Comparison of ENCODE assay signal across 33 mouse cellular contexts in genomic region chr15:100387544-100388223, GRCm38 (mm10). TPM values are rescaled to one million over a fixed set of nuclear protein-coding genes. Genes with fewer than 3 reads are reported as not detected.
DNase-seq lines count a peak whose midpoint lies in the region; ATAC-seq and TF ChIP-seq lines count a peak whose summit lies in the region.
"Had no signal": no experiment of that assay in that cellular context is flagged by ENCODE, and none has a peak within 500 bp of the region (broad histone marks: within the 10 kb centered on the region; RNA-seq: fewer than 3 reads in every experiment).

No protein-coding gene starts in this region.

- H3K36me3 ChIP-seq in kidney, adult 2 months (ENCODE audit: control insufficient read depth, insufficient read depth, low read length) = no peaks in the 10 kb centered on the region
- no peaks in the 10 kb centered on the region for H3K36me3 ChIP-seq in lung, postnatal 0 days (ENCODE audit: insufficient read depth, low read length)
- H3K36me3 ChIP-seq in stomach, postnatal 0 days (ENCODE audit: control insufficient read depth, insufficient read depth, low read length) = no peaks in the 10 kb centered on the region
- H3K36me3 ChIP-seq: hindbrain, embryonic 15.5 days; limb, embryonic 13.5 days; midbrain, embryonic 15.5 days; neural tube, embryonic 12.5 days had no signal

- no peak for TF ChIP-seq EP300 in lung, postnatal 0 days (IDR thresholded peaks at IDR 0.05)
- no peak for TF ChIP-seq EP300 in stomach, postnatal 0 days (optimal IDR thresholded peaks at IDR 0.05)

- no peak for TF ChIP-seq CTCF in kidney, adult 2 months (conservative IDR thresholded peaks at IDR 0.05; ENCODE audit: insufficient read depth, insufficient read length, low read depth, low read length)
- no peak for TF ChIP-seq CTCF in lung, adult 2 months (IDR thresholded peaks at IDR 0.05; ENCODE audit: insufficient read depth, low read length)
- no peak for TF ChIP-seq CTCF in lung, postnatal 0 days (IDR thresholded peaks at IDR 0.05)
- no peak for TF ChIP-seq CTCF in stomach, postnatal 0 days (IDR thresholded peaks at IDR 0.05; ENCODE audit: low read depth)

- H3K9ac ChIP-seq in lung, postnatal 0 days (replicated peaks; ENCODE audit: low read depth) = no peak overlapping the region
- H3K9ac ChIP-seq in stomach, postnatal 0 days (ENCODE audit: low read length) = no peak overlapping the region
- H3K9ac ChIP-seq: forebrain, postnatal 0 days; hindbrain, embryonic 15.5 days; limb, embryonic 13.5 days; midbrain, embryonic 15.5 days; neural tube, embryonic 12.5 days had no signal

- no peak overlapping the region for H3K4me3 ChIP-seq in kidney, adult 2 months (ENCODE audit: insufficient read depth, low read depth, low read length)
- no peak overlapping the region for H3K4me3 ChIP-seq in lung, adult 2 months (replicated peaks; ENCODE audit: extremely low read depth, low read depth, low read length)
- H3K4me3 ChIP-seq in lung, postnatal 0 days (ENCODE audit: low read depth, low read length) = no peak overlapping the region
- no peak overlapping the region for H3K4me3 ChIP-seq in stomach, postnatal 0 days (ENCODE audit: low read depth, low read length)
- H3K4me3 ChIP-seq: erythroblast, embryonic 14.5 days; hindbrain, embryonic 10.5 days; hindbrain, embryonic 15.5 days; left cerebral cortex, adult 2 months; limb, embryonic 13.5 days; midbrain, embryonic 10.5 days; midbrain, embryonic 15.5 days; neural tube, embryonic 12.5 days had no signal

- TF ChIP-seq POLR2A in kidney, adult 2 months (IDR thresholded peaks at IDR 0.05; ENCODE audit: low read depth, low read length) = no peak
- TF ChIP-seq POLR2A in lung, adult 2 months (IDR thresholded peaks at IDR 0.05; ENCODE audit: borderline replicate concordance, extremely low read depth, low read depth, low read length) = no peak

- peak overlapping the region; percentile 28 for H3K4me2 ChIP-seq in lung, postnatal 0 days (replicated peaks; ENCODE audit: low read depth, low read length)
- no peak overlapping the region for H3K4me2 ChIP-seq in stomach, postnatal 0 days (replicated peaks; ENCODE audit: low read depth)
- H3K4me2 ChIP-seq: hindbrain, embryonic 15.5 days; limb, embryonic 13.5 days; midbrain, embryonic 15.5 days; neural tube, embryonic 12.5 days had no signal

- peaks cover 16% of the 10 kb centered on the region for H3K4me1 ChIP-seq in kidney, adult 2 months (ENCODE audit: control insufficient read depth, insufficient read depth, low read length)
- H3K4me1 ChIP-seq in lung, adult 2 months (ENCODE audit: control insufficient read depth, insufficient read depth, low read length) = peaks cover 3% of the 10 kb centered on the region; the same call in 1 of the 2 replicates
- no peaks in the 10 kb centered on the region for H3K4me1 ChIP-seq in lung, postnatal 0 days (ENCODE audit: insufficient read depth, low read depth, low read length)
- no peaks in the 10 kb centered on the region for H3K4me1 ChIP-seq in stomach, postnatal 0 days (replicated peaks; ENCODE audit: control insufficient read depth, insufficient read depth)
- H3K4me1 ChIP-seq: hindbrain, embryonic 15.5 days; midbrain, embryonic 15.5 days had no signal

- H3K27ac ChIP-seq in kidney, adult 2 months (ENCODE audit: insufficient read depth, low read depth, low read length) = no peak overlapping the region
- peak overlapping the region; percentile 81 for H3K27ac ChIP-seq in lung, postnatal 0 days (ENCODE audit: low read length)
- no peak overlapping the region for H3K27ac ChIP-seq in stomach, postnatal 0 days (replicated peaks)
- H3K27ac ChIP-seq: hindbrain, embryonic 10.5 days; hindbrain, embryonic 15.5 days; left cerebral cortex, adult 2 months; limb, embryonic 13.5 days; midbrain, embryonic 10.5 days; midbrain, embryonic 15.5 days; neural tube, embryonic 12.5 days had no signal

- ATAC-seq in lung, postnatal 0 days = peak; percentile 93
- peak; percentile 38; the same call in 1 of the 2 replicates for ATAC-seq in stomach, postnatal 0 days (ENCODE audit: low FRiP score, low TSS enrichment)
- ATAC-seq: forebrain, postnatal 0 days; inflammation-experienced regulatory T-cells, adult 6 months; midbrain, embryonic 15.5 days had no signal

- 62% methylated on average over 17 of the region's 17 CpGs for WGBS in kidney, adult 2 months
- 72% methylated on average over 17 of the region's 17 CpGs for WGBS in lung, adult 2 months
- WGBS in lung, postnatal 0 days = 57% methylated on average over 17 of the region's 17 CpGs
- 77% methylated on average over 17 of the region's 17 CpGs for WGBS in stomach, postnatal 0 days

- no peaks in the 10 kb centered on the region for H3K9me3 ChIP-seq in lung, postnatal 0 days (ENCODE audit: low read length)
- no peaks in the 10 kb centered on the region for H3K9me3 ChIP-seq in stomach, postnatal 0 days (ENCODE audit: control insufficient read depth, low read length)
- H3K9me3 ChIP-seq: hindbrain, embryonic 10.5 days; hindbrain, embryonic 15.5 days; limb, embryonic 13.5 days; midbrain, embryonic 10.5 days; midbrain, embryonic 15.5 days; neural tube, embryonic 12.5 days had no signal

- no peaks in the 10 kb centered on the region for H3K27me3 ChIP-seq in kidney, adult 2 months (replicated peaks; ENCODE audit: control insufficient read depth, insufficient read depth, low read length)
- H3K27me3 ChIP-seq in lung, postnatal 0 days (replicated peaks; ENCODE audit: insufficient read depth, low read length) = no peaks in the 10 kb centered on the region
- no peaks in the 10 kb centered on the region for H3K27me3 ChIP-seq in stomach, postnatal 0 days (ENCODE audit: control insufficient read depth, insufficient read depth, low read length)
- H3K27me3 ChIP-seq: hindbrain, embryonic 15.5 days; limb, embryonic 13.5 days; midbrain, embryonic 15.5 days; neural tube, embryonic 12.5 days had no signal

- peak; percentile 57 for DNase-seq in kidney, adult 2 months
- no peak for DNase-seq in kidney, postnatal 14 days
- peak; percentile 34 for DNase-seq in lung, adult 2 months
- no peak for DNase-seq in lung, postnatal 14 days
- peak; percentile 81 for DNase-seq in lung, postnatal 0 days (ENCODE audit: low spot score)
- DNase-seq in stomach, postnatal 0 days (ENCODE audit: low spot score) = no peak
- DNase-seq in neural tube, embryonic 10.5 days (ENCODE audit: extremely low spot score, low spot score) = no peak
- DNase-seq in spleen, adult 12 weeks (ENCODE audit: low spot score) = no peak
- DNase-seq: adrenal gland, postnatal 25 days; cerebellum, adult 18-20 months; cerebellum, postnatal 14 days; forebrain, postnatal 0 days; gastrocnemius, postnatal 10 days; heart, postnatal 14 days; kidney, adult 8-10 months; kidney, postnatal 10 days; right cerebral cortex, adult 18-20 months had no signal

RNA-seq across cellular contexts. Expression of gene Higd1c, which starts 23.3 kb away (rescaled TPM):
- polyA plus RNA-seq in kidney, adult 2 months (2012; rRNA removed) = 0.97 and 2.0 TPM in 2 replicates
- not detected in 2 replicates for polyA plus RNA-seq in lung, adult 2 months (2012; rRNA removed)
- polyA plus RNA-seq in lung, postnatal 0 days (2015; fragmentation: Nextera tagmentation; extraction: Ambion mirVana) = not detected in 2 replicates
- not detected in 2 replicates for polyA plus RNA-seq in stomach, postnatal 0 days (2015; fragmentation: Nextera tagmentation; extraction: Ambion mirVana)
- polyA plus RNA-seq: brain, embryonic 14.5 days; cortical plate, adult 2 months; embryonic facial prominence, embryonic 14.5 days; erythroblast, embryonic 14.5 days; forebrain, embryonic 11.5 days; forebrain, postnatal 0 days; heart, embryonic 14.5 days; inflammation-experienced regulatory T-cells, adult 6 months; limb, embryonic 13.5 days; midbrain, embryonic 10.5 days; midbrain, embryonic 15.5 days; spleen, adult 2 months; thymus, adult 2 months had no signal

RNA-seq across cellular contexts. Expression of gene Gm5475, which starts 34.3 kb away (rescaled TPM):
- 1.2 TPM in 2 replicates for polyA plus RNA-seq in kidney, adult 2 months (2012; rRNA removed)
- not detected in 2 replicates for polyA plus RNA-seq in lung, adult 2 months (2012; rRNA removed)
- 0.11 and 0.12 TPM in 2 replicates for polyA plus RNA-seq in lung, postnatal 0 days (2015; fragmentation: Nextera tagmentation; extraction: Ambion mirVana)
- 0.11 and 0.15 TPM in 2 replicates for polyA plus RNA-seq in stomach, postnatal 0 days (2015; fragmentation: Nextera tagmentation; extraction: Ambion mirVana)
- polyA plus RNA-seq: embryonic facial prominence, embryonic 14.5 days; erythroblast, embryonic 14.5 days; forebrain, embryonic 11.5 days; heart, embryonic 14.5 days; hindbrain, embryonic 10.5 days; spleen, adult 2 months had no signal

RNA-seq across cellular contexts. Expression of gene Mettl7a2, which starts 34.7 kb away (rescaled TPM):
- 74.0 and 96.6 TPM in 2 replicates for polyA plus RNA-seq in kidney, adult 2 months (2012; rRNA removed)
- polyA plus RNA-seq in lung, adult 2 months (2012; rRNA removed) = 0.10 TPM in 1 of 2 replicates, not detected in the other
- polyA plus RNA-seq in lung, postnatal 0 days (2015; fragmentation: Nextera tagmentation; extraction: Ambion mirVana) = 0.11 and 0.19 TPM in 2 replicates
- not detected in 2 replicates for polyA plus RNA-seq in stomach, postnatal 0 days (2015; fragmentation: Nextera tagmentation; extraction: Ambion mirVana)
- polyA plus RNA-seq: brain, embryonic 14.5 days; cortical plate, adult 2 months; embryonic facial prominence, embryonic 14.5 days; erythroblast, embryonic 14.5 days; forebrain, embryonic 11.5 days; forebrain, postnatal 0 days; heart, embryonic 14.5 days; hindbrain, embryonic 10.5 days; hindbrain, embryonic 15.5 days; inflammation-experienced regulatory T-cells, adult 6 months; midbrain, embryonic 10.5 days; midbrain, embryonic 15.5 days; spleen, adult 2 months; thymus, adult 2 months had no signal

RNA-seq across cellular contexts. Expression of gene Methig1, which starts 34.7 kb away (rescaled TPM):
- 16.5 and 16.6 TPM in 2 replicates for polyA plus RNA-seq in kidney, adult 2 months (2012; rRNA removed)
- 0.11 TPM in 1 of 2 replicates, not detected in the other for polyA plus RNA-seq in lung, adult 2 months (2012; rRNA removed)
- polyA plus RNA-seq in lung, postnatal 0 days (2015; fragmentation: Nextera tagmentation; extraction: Ambion mirVana) = not detected in 2 replicates
- polyA plus RNA-seq in stomach, postnatal 0 days (2015; fragmentation: Nextera tagmentation; extraction: Ambion mirVana) = 0.17 TPM in 1 of 2 replicates, not detected in the other
- polyA plus RNA-seq: brain, embryonic 14.5 days; cortical plate, adult 2 months; embryonic facial prominence, embryonic 14.5 days; erythroblast, embryonic 14.5 days; forebrain, embryonic 11.5 days; forebrain, postnatal 0 days; heart, embryonic 14.5 days; hindbrain, embryonic 15.5 days; midbrain, embryonic 10.5 days; spleen, adult 2 months; thymus, adult 2 months had no signal

RNA-seq across cellular contexts. Expression of gene Slc11a2, which starts 37.2 kb away (rescaled TPM):
- polyA plus RNA-seq in kidney, adult 2 months (2012; rRNA removed) = 97.1 and 109 TPM in 2 replicates
- polyA plus RNA-seq in lung, adult 2 months (2012; rRNA removed) = 35.5 and 53.2 TPM in 2 replicates
- polyA plus RNA-seq in lung, postnatal 0 days (2015; fragmentation: Nextera tagmentation; extraction: Ambion mirVana) = 16.1 and 19.2 TPM in 2 replicates
- 12.2 and 15.8 TPM in 2 replicates for polyA plus RNA-seq in stomach, postnatal 0 days (2015; fragmentation: Nextera tagmentation; extraction: Ambion mirVana)

Comparison
In these comparisons a context has a peak if more than half of its experiments do, and no peak if none do; other contexts are left out.
1. DNase-seq: peak in kidney, adult 2 months (single experiment), lung, adult 2 months (single experiment) and lung, postnatal 0 days (single experiment); none in kidney, postnatal 14 days (single experiment), lung, postnatal 14 days (single experiment), stomach, postnatal 0 days (single experiment), neural tube, embryonic 10.5 days (single experiment) and spleen, adult 12 weeks (single experiment).
2. RNA of gene Mettl7a2, which starts 34.7 kb away (polyA plus RNA-seq): 74.0 to 96.6 TPM in kidney, adult 2 months; 0.11 to 0.19 TPM in lung, postnatal 0 days, 0.10 TPM in lung, adult 2 months and not detected in stomach, postnatal 0 days; every median in the first group is over 10 times any median in the second.